Mouse (Mus musculus) ovary, postnatal 36 days (tissue): ENCODE results near the gene Twist2.

Source experiments
- DNase-seq: peaks from one replicate; pipeline ENCODE4 v3.0.0; 2022; ENCODE audit warnings: low spot score, mixed read lengths

Gene Twist2

GRCm38 (mm10) chr1:91819237-91819636 lies 18.0 kb downstream of the Twist2 start:
- peak; percentile 32 for DNase-seq

DNA sequence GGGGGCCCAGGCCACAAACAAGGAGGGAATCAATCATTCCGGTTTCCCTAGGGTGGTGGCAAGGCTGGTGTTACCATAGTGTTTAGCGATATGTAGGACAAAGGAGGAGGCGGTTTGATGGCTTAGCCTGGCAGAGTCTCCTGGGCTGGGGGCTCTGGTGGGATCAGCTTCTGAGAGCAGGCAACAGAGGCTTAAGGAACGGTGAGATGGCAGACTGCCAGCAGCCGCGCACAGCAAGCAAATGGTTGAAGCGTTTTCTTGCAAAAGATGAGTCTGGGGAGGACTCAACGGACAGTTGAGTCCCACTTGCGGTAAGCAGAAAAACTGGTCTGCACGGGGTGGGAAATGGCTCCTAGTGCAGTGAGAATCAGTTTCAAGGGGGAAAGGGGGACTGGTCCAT lies 19.3 kb downstream of the Twist2 start:
- no peak for DNase-seq

DNA sequence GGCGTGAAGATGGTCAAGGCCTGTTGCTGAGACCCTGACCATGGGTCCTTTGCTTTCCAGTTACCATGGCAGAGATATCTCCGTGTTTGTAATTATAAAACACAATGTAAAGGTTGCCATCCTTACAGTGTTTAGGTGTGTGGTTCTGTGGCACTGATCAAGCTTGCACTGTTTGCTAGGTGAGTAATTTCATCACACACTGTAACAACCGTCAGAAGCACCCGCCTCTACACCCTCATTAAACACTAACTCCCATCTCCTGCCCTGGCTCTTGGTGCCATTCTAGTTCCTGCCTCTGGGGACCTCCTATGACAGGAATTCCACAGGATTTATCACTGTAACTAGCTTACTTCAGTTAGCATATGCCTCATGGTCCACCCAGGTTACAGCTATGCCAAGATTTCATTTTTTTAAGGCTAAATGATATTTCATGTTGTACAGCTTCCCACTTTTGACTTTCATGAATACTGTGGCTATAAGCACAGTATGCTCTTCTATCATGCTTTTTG lies 21.1 kb downstream of the Twist2 start:
- no peak for DNase-seq

GRCm38 (mm10) chr1:91823530-91823929 lies 22.3 kb downstream of the Twist2 start:
- no peak for DNase-seq

DNA sequence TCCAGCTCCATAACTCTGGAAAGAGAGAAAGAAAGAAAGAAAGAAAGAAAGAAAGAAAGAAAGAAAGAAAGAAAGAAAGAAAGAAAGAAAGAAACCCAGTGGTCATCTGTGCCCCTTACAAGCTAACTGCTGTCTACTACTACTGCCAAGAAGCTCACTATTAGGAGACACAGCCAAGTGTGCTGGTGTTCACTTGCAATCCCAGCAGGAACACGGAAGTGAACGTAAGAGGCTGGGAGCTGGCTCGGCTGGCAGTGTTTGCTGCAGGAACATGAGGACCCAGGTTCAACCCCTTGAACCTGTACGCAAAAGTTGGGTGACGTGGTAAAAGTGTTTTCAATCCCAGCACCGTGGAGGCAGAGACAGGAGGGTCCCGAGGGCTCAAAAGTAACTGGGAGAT lies 22.7 kb downstream of the Twist2 start:
- DNase-seq = no peak

DNA sequence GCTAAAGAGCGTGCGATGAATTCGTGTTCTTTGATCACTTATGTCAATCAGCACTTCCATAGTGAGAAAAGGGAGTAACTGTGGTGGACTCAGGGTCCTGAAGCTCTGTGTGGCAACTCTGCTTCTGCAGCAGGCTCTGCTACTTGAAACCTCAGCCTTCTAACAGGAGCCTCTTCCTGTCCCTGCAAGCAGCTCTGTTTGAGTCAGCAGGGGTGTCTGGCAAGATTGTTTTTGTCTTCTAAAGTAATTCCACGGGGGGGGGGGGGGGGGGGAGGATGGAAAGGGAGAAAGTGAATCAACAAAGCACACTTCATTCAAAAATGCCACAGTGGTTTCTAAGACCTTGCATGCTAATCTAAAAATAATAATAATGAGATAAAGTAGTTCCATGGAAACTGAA lies 24.0 kb downstream of the Twist2 start:
- DNase-seq = no peak

DNA sequence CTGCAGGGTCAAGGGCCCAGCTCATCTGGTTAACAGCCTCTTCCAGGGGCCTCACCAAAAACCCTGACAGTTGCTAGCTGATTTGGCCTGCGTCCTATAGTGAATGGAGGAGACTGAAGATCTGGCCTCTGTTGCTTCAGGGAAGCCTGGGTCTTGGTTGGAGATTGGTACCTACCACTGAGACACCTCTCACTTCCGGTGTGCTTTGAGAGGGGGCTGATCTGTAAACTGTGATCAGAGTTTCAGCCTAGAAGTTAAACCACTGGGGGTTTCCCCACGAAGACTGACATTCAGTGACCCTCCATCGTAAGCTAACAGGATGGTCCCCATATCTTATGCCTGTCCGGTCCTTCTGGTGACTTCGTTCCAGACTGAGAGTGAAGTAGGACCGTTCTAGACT lies 30.7 kb downstream of the Twist2 start:
- DNase-seq = no peak

GRCm38 (mm10) chr1:91839557-91839956 lies 38.3 kb downstream of the Twist2 start:
- DNase-seq = no peak

DNA sequence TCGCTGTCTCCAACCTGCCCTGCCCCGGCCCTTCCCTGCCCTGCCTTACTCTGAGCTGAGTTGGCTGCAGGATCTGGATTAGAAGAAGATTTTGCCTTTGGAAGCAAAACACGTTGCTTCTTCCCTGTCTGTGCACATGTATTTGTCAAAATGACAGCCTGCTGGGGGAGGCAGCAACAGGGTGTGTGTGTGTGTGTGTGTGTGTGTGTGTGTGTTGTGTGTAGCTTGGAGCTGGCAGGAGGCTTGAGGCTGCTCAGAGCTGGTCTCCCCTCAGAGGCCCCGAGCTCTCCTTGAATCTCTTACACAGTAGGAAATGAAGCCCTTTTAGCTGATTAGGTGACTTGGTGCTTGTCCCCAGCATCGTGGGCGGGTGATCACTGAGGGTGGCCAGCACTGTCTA lies 38.7 kb downstream of the Twist2 start:
- no peak for DNase-seq

DNA sequence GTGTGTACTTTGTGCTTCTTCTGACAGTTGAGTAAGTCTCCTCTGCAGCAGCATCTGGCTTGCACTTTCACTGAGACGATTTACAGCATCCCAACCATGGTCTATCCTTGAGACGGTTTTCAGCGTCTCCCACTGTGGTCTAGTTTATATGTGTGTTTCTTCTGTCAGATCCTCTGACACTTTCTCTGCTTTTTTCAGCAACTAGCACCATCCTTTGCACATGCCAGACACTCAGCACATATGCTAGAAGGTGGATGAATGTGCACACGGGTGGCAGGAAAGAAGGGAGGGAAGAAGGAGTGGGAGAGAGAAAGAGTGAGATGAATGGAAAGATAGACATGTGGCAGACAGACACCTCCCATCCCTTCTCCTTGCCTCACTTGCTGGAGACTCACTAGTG lies 43.0 kb downstream of the Twist2 start:
- DNase-seq = no peak

GRCm38 (mm10) chr1:91844681-91845379 lies 43.6 kb downstream of the Twist2 start:
- DNase-seq = no peak

DNA sequence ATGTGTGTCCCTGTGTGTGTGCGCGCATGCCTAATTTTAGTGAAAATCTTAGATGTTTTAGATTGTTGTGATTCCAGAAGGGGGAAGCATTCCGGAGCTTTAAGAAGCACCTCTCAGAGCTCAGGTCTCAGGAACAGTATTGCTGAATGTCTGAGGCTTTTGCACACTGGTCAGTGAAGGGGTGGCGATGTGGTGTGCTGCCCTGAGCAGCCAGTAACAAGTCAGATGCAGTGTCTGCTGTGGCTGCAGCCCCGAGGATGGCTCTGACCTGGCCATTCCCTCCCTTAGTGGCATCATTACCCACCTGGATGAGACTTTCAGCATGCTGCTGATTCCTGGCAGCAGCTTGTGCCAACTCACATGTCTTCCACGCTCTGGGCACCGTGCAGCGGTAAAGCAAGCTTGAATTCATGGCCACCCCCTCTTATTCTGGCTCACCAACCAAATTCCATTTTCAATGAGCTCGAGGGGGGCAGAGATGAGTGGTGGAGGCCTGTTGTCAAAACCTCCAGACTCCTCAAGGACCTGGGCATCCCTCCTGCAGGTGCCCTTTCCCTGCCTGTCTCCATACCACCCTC lies 44.2 kb downstream of the Twist2 start:
- DNase-seq = no peak

DNA sequence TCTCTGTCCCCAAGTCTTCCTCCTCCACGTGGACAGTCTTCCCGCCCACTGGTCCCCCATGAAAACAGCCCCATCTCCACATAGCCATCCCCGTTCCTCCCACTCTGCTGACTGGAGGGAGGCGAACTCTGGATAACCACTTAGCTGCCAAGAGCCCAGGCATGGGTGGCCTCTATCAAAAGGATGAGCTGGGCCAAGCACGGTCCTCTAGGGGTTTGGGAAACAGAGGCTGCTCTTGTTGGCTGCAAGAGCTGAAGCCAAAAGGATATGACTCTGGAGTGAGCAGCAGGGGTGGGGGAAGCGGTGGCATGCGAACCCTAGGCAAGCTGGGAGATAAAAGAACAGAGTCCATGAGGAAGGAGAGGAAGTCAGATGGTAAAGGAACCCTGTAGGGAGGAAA lies 50.0 kb downstream of the Twist2 start:
- no peak for DNase-seq

DNA sequence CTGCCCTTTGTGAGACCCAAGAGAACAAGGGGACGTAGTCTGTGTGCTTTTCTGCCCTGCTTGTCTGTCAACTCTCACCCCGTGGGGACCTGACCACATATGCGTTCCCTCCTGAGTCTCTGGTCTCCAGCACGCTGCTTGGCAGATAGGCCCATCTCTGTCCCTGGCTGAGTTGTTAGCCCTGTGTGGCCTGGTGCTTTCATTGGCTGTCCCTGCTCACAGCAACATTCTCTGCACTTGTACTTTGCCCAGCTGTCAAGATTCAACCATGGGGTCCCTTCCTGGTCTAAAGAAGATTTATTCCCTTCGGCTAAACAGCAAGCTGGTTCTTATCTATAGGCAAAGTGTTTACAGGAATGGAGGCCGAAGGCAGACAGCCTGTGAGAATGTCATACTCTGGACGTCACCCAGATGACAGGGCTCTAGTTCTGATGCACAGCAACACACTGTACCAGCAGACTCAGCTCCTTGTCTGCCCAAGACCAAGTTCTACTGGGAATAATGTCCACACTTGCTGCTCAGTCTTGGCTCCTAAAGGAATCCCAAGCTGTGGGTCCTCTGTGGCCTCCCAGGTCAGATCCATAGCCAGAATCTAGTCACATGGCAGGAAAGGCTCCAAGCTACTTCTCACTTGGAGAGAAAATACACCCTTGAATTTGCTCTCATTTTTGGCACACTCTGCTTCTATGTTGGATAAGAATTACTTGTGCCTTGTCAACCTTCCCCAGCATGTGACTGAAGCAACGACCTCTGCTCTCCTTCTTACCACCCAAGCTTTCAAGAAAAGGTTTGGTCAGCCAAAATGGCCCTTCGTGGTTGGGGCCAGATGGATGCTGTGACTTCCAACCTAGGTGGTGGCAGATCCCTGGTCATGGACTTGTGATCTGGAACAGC lies 55.8 kb downstream of the Twist2 start:
- DNase-seq = no peak

DNA sequence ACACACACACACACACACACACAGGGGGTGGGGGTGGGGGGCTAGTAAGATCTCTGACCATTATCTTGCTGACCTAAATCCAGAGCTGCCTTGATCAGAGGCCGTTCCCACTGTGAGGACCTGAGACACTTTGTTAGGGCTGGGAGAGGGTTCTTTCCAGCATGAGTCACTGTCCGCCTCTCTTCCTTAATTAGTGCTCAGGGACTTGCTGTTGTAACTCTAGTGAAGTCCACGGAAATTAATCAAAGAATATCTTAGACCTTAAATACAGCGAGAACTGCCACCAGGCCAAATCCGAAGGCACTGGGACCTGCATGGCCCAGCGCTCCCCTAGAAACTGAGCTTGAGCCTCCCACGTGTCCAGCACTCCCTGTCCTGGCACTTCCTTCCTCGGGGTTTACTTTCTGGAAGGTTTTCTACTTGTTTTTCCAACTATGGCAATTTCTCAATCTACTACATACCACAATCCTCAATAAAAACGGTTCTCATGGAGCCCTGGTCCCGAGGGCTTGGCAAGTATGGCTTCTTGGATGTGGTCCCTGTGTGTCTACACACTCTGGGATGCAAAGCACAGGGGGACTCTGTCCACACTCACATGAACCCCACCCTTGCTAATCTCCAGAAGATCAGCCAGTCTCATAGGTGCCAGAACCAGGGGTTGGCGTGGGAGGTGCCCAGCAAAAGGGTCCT lies 57.0 kb downstream of the Twist2 start:
- no peak for DNase-seq

GRCm38 (mm10) chr1:91858901-91859300 lies 57.6 kb downstream of the Twist2 start:
- no peak for DNase-seq

DNA sequence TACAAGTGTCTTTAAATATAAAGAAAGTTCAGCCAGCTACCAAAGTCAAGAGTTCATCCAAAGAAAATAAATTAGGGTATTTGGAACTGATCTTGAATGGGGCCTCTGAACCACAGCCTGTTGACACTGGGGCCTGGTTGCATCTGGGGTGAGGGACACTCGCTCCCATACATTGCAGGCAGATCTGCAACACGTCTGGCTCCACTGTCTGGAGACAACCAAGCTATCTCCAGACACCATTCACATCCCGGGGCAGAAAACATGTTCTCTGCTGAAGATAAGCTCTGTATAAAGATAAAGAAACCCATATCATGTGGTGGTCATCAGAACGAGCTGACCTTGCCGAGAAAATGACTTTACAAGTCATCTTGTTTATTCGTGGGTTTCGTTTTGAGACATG lies 60.2 kb downstream of the Twist2 start:
- DNase-seq = no peak

DNA sequence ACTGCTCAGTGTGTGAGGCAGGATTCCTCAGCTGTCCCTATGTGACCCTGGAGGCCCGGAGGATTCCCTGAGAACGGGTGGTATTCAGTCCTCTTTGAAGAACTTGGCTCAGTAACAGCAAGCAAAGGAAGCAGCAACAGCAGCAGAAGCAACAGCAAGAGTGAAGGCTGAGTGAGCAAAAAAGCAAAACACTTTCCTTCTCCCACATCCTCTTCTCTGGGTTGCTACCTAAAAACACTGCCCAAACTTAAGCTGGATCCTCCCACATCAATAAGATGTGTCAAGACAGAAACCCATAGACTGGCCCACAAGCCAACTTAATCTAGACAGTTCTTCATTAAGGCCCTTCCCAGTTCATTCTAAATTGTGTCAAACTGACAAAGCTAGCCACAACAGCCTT lies 64.7 kb downstream of the Twist2 start:
- DNase-seq = no peak

GRCm38 (mm10) chr1:91871101-91871500 lies 69.8 kb downstream of the Twist2 start:
- no peak for DNase-seq

- no peak for DNase-seq
Measured at GRCm38 (mm10) chr1:91872388-91873059, 71.3 kb downstream of the Twist2 start.

GRCm38 (mm10) chr1:91873572-91874285 lies 72.5 kb downstream of the Twist2 start:
- DNase-seq = no peak
